Mouse (Mus musculus): Measurements from ENCODE around the gene Dact2.

The Dact2 gene

DNA sequence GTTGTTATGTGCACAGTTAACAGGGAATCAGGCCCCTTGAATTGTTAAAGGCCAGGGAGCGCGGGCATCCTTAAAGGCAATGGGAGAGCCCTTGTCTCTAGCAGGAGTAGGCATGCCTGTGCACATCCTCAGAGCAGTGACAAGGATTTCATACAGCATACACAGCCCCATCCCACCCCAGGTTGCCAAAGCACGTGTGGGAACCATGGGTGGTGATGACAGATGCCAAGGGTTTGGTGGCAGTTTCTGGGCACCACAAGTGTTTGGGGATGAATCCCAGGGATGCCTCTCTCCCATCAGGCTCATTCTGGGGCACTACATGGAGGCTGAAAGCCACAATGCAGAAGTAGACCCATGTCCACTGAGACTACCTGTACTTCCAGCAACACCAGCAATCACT is 29.7 kb downstream of the Dact2 start:
- no peak for DNase-seq (ENCODE audit: low spot score)

DNA sequence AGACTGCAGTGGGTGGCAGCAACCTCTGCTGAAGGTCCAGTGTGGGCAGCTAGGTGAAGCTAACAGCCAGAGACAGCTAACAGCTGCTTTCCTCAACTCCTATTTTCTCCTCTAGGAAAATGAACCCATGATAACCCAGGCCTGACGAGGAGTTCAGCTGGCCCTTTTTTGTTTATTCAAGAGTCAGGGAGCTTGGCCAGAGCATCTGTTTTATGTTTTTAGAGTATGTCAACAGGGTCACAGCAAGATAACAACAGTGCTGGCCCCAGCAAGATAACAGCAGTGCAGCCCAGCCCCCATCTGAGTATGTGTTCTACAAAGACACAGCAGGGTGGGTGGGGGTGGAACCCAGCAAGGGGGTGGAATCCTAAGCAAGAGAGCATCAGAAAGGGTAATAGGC is 30.6 kb downstream of the Dact2 start:
- DNase-seq (ENCODE audit: low spot score), result no peak

GRCm38 (mm10) chr17:14172731-14173130 is 31.4 kb downstream of the Dact2 start:
- no peak for DNase-seq (ENCODE audit: low spot score)

DNA sequence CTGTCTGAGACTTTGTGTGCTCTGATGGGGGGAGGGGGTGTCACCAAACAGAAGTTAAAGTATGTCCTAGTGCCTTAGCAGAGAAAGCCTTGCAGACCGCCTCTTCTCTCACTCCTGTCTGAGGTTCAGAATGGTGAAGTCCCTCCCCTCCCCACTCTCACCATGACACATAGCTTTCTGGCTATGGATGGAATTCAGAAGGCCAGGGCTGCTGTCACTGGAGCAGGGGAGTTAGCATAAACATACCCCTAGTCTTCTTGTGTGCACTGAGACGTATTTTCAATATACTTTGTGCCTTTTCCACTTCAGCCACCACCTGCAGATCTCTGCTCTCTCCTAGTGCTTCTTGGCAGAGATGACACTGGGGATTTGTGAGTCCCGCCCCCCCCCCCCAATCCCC is 31.9 kb downstream of the Dact2 start:
- no peak for DNase-seq (ENCODE audit: low spot score)

DNA sequence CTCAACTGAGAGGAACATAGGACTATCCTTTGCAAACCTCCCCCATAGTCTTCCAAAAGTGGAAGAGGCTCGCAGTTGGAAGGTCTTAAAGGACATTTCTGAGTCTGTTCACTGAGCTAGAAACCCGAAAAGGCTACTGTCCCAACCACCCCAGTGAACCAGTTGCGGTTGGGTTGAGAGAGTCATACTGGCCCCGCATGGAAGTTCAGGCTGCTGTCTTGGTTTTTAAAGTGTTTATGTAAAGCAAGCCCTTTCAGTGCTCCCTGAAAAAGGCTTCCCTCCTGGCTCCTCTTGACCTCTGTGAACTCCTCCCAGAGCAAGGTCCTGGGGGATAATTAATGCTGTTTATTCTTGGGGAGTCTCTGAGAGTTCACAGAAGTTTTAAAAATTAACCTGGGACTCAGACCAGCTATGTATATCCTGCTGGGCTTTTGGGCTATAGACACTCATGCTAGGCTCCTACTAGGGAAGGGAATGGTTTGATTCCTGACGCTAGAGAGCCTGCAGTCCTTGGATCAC is 33.1 kb downstream of the Dact2 start:
- DNase-seq (ENCODE audit: low spot score), result no peak

DNA sequence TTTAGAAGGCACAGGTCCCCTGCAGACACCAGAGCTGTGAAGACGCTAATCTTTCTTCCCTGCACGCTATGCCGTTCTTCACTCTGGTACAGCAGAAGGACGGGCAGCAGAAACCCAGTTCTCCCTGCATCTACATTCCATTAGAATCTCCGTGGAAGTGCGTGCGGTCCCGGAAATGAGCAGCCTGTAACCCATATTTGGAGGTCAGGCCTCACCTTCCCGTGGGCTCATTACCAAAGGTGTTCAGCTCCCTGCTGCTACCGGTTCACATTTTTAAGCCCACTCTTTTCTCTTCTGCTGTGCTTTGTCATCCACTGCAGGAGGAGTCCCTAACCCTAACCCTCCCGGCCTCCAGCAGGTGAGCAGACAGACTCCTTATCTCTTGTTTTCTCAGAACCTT is 34.7 kb downstream of the Dact2 start:
- no peak for DNase-seq (ENCODE audit: low spot score)

DNA sequence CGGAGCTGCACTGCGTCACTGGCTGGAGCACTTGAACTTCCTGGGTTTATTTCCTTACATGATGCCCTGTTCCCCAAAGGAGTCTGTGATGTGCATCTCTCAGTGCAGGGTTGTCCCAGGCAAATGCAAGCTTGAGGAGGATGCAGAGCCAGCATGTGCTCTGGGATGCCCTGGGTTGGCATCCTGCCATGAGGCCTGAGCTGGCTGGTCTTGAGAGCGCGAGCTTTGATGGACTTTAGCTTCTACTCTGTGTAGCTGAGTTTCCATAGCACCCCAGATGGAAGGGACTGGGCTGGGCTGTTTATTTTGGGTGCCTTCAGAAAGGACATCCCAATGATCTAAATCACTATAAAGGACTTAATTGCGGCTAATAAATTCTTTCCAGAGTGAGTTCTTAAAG is 36.5 kb downstream of the Dact2 start:
- DNase-seq (ENCODE audit: low spot score), result no peak

- DNase-seq (ENCODE audit: low spot score), result no peak
Observed at GRCm38 (mm10) chr17:14166746-14167432, 37.2 kb downstream of the Dact2 start.

- no peak for DNase-seq (ENCODE audit: low spot score)
Observed at GRCm38 (mm10) chr17:14165934-14166610, 38.0 kb downstream of the Dact2 start.

- peak; percentile 43 for DNase-seq (ENCODE audit: low spot score)
Observed at GRCm38 (mm10) chr17:14165332-14165876, 38.7 kb downstream of the Dact2 start.

GRCm38 (mm10) chr17:14160846-14161245 is 43.3 kb downstream of the Dact2 start:
- no peak for DNase-seq (ENCODE audit: low spot score)

DNA sequence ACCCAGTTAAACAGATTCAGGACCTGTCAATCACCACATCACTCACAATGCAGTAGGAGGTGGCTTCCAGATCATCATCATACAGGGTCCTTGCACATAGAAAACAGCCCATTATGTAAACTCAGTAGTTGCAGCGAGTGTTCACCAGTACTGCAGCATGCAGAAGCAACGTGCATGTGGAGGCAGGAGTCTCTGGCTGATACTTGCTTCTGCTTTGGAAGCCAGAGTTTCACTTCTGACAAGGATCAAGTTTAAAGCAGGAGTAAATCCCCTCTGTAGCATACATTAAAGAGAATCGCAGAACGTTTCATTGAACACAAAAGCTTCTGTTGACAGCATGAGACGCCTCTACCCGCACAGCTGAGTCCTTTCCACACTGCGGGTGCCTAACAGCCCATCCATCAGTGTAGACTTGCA is 46.3 kb downstream of the Dact2 start:
- DNase-seq (ENCODE audit: low spot score), result no peak

Data from layer of hippocampus, adult 9-10 months (tissue).